Mouse (Mus musculus): ENCODE results near the gene Rrp1b. TPM values are rescaled to one million over a fixed set of nuclear protein-coding genes. Genes with fewer than 3 reads are reported as not detected.

The Rrp1b gene
- total and polyA plus RNA-seq, 3 experiments = 4.8 to 10.3 (median 7.9) TPM

DNA sequence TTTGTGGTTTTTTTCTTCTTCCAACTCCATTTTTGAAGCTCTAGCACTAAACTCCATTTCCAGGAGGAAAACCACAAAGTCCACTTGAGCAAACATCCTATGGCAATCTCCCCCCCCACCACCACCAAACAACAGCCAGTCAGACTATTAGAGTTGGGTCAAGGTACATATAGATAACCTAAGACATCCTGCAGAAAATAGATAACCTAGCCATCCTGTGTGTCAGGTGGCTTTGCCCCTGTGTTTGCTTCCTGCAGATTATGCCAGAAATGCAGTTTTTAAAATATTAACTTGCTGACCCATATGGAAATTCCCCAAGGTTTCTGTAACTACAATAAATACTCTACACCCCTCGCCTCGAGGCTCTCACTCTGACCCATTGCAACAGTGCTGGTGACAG lies 40.1 kb upstream of the Rrp1b start:
- no peaks in the 10 kb centered on the region for H3K27me3 ChIP-seq (ENCODE audit: control insufficient read depth, insufficient read depth, low read length)

DNA sequence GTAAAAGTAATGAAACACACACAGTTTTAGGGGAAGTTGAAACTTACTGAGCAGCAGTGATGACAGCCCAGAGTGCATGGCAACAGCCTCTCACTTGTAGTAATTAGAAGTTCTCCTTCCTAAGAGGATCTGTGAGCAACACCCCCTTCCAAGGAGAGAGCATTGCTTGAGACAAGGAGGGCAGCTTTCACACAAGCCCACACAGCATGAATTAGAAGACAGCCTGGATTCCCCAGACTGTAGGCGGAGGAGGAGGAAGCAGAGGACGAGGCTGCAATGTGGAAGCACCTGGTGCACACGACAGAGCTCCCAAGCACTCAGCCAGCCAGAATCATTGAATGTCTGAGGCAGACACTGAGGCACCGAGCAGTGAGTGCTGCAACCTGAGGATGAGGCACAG lies 39.6 kb upstream of the Rrp1b start:
- H3K36me3 ChIP-seq (ENCODE audit: control insufficient read depth, insufficient read depth, low read length) = no peaks in the 10 kb centered on the region
- WGBS = 68% methylated on average over 4 of the region's 4 CpGs
- no peaks in the 10 kb centered on the region for H3K27me3 ChIP-seq (ENCODE audit: control insufficient read depth, insufficient read depth, low read length)
- H3K27ac ChIP-seq = no peak overlapping the region
- no peak overlapping the region for H3K4me3 ChIP-seq
- intact Hi-C loops (cut with DNase I) = no loop called here
- DNase-seq = no peak
- H3K79me2 ChIP-seq (replicated peaks; ENCODE audit: control insufficient read depth, insufficient read depth, low read length) = no peaks in the 10 kb centered on the region
- H3K4me1 ChIP-seq (ENCODE audit: control insufficient read depth, insufficient read depth, low read length) = no peaks in the 10 kb centered on the region
- no peak for TF ChIP-seq CTCF (IDR thresholded peaks at IDR 0.05)
- no peak for TF ChIP-seq EP300 (IDR thresholded peaks at IDR 0.05; ENCODE audit: insufficient read depth, low read depth, low read length)
- no peak for TF ChIP-seq POLR2A (IDR thresholded peaks at IDR 0.05; ENCODE audit: insufficient read depth, low read depth, low read length)
- no peak overlapping the region for H3K9ac ChIP-seq (ENCODE audit: low read depth, low read length)

More for the DNA sequence above, 40.1 kb upstream of the Rrp1b start:
- 83% methylated on average over 2 of the region's 2 CpGs for WGBS
- Histone ChIP-seq H3K9ac (ENCODE audit: low read depth, low read length) (no peak overlapping the region), H3K27ac (no peak overlapping the region), H3K4me3 (no peak overlapping the region), H3K79me2 (replicated peaks; ENCODE audit: control insufficient read depth, insufficient read depth, low read length) (no peaks in the 10 kb centered on the region), H3K36me3 (ENCODE audit: control insufficient read depth, insufficient read depth, low read length) (no peaks in the 10 kb centered on the region), H3K4me1 (ENCODE audit: control insufficient read depth, insufficient read depth, low read length) (no peaks in the 10 kb centered on the region)
- DNase-seq = no peak
- TF ChIP-seq POLR2A (IDR thresholded peaks at IDR 0.05; ENCODE audit: insufficient read depth, low read depth, low read length) (no peak), CTCF (IDR thresholded peaks at IDR 0.05) (no peak), EP300 (IDR thresholded peaks at IDR 0.05; ENCODE audit: insufficient read depth, low read depth, low read length) (no peak)
- intact Hi-C loops (cut with DNase I) = no loop called here

DNA sequence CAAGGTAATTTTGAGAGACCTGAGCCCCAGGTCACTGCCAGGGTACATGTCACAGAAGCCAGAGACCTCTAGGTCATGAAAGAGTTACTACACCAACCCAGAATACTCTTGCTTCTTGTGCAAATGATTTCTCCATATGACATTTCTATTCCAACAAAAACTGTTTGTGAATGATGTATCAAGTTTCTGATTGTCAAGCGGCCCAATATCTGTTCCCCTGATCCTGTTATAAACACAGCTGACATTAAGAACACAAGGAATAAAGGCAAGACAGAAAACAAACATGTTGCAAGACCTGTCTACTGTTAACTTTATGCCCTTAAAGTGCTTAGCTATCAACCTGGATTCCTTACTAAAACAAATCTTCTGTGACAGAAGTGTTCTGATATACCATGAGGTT lies 37.5 kb upstream of the Rrp1b start:
- H3K27me3 ChIP-seq (ENCODE audit: control insufficient read depth, insufficient read depth, low read length) = no peaks in the 10 kb centered on the region
- no peak for DNase-seq
- WGBS = 74% methylated on average over 1 of the region's 1 CpGs
- H3K36me3 ChIP-seq (ENCODE audit: control insufficient read depth, insufficient read depth, low read length) = no peaks in the 10 kb centered on the region
- TF ChIP-seq POLR2A (IDR thresholded peaks at IDR 0.05; ENCODE audit: insufficient read depth, low read depth, low read length) = no peak
- no peak for TF ChIP-seq EP300 (IDR thresholded peaks at IDR 0.05; ENCODE audit: insufficient read depth, low read depth, low read length)
- TF ChIP-seq CTCF (IDR thresholded peaks at IDR 0.05) = no peak
- H3K4me3 ChIP-seq = no peak overlapping the region
- H3K79me2 ChIP-seq (replicated peaks; ENCODE audit: control insufficient read depth, insufficient read depth, low read length) = no peaks in the 10 kb centered on the region
- H3K4me1 ChIP-seq (ENCODE audit: control insufficient read depth, insufficient read depth, low read length) = no peaks in the 10 kb centered on the region
- intact Hi-C loops (cut with DNase I) = no loop called here
- H3K27ac ChIP-seq = no peak overlapping the region
- no peak overlapping the region for H3K9ac ChIP-seq (ENCODE audit: low read depth, low read length)

DNA sequence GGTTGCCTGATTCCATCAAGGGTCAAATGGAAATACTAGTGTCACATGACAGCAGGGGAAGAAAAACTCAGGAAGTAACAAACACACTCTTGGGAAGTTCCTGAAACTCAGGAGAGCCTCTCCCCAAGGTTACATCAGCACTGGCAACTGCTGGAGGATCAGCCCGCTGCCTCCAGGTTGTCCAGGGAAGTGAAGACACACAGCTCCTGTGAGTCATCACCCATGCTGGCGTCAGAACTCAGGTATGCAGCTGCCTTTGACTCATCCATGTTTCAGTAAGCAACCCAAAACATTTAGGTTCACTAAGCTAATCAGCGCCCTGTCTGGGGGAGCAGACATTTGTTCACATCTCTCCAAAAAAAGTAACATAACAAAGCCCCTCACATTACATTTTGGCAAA lies 32.6 kb upstream of the Rrp1b start:
- H3K79me2 ChIP-seq (replicated peaks; ENCODE audit: control insufficient read depth, insufficient read depth, low read length) = no peaks in the 10 kb centered on the region
- no peaks in the 10 kb centered on the region for H3K27me3 ChIP-seq (ENCODE audit: control insufficient read depth, insufficient read depth, low read length)
- H3K27ac ChIP-seq = no peak overlapping the region
- TF ChIP-seq POLR2A (IDR thresholded peaks at IDR 0.05; ENCODE audit: insufficient read depth, low read depth, low read length) = no peak
- TF ChIP-seq EP300 (IDR thresholded peaks at IDR 0.05; ENCODE audit: insufficient read depth, low read depth, low read length) = no peak
- no peak for TF ChIP-seq CTCF (IDR thresholded peaks at IDR 0.05)
- no peak for DNase-seq
- no peaks in the 10 kb centered on the region for H3K4me1 ChIP-seq (ENCODE audit: control insufficient read depth, insufficient read depth, low read length)
- H3K9ac ChIP-seq (ENCODE audit: low read depth, low read length) = no peak overlapping the region
- WGBS = 91% methylated on average over 3 of the region's 3 CpGs
- no peaks in the 10 kb centered on the region for H3K36me3 ChIP-seq (ENCODE audit: control insufficient read depth, insufficient read depth, low read length)
- H3K4me3 ChIP-seq = no peak overlapping the region
- intact Hi-C loops (cut with DNase I) = no loop called here

DNA sequence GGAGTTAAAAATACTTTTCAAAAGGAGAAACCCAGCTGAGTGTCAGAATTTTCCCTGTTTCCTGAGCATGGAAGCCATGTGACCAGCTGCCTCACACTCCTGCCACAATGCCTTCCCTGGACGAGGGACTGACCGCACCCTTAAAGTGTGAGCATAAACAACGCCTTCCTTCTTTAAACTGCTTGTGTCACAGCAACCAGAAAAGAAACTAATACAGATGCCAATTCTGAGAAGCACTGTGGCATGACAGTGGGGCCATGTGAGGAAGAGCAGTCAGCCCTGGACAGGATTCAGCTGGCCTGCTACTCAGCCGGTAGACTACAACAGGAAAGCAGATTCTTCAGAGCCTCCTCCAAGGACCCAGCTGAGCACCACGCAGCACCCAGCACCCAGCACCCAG lies 29.1 kb upstream of the Rrp1b start:
- Histone ChIP-seq H3K36me3 (ENCODE audit: control insufficient read depth, insufficient read depth, low read length) (no peaks in the 10 kb centered on the region), H3K4me1 (ENCODE audit: control insufficient read depth, insufficient read depth, low read length) (no peaks in the 10 kb centered on the region), H3K9ac (ENCODE audit: low read depth, low read length) (no peak overlapping the region), H3K27me3 (ENCODE audit: control insufficient read depth, insufficient read depth, low read length) (no peaks in the 10 kb centered on the region), H3K4me3 (no peak overlapping the region), H3K27ac (peak overlapping the region; percentile 58), H3K79me2 (replicated peaks; ENCODE audit: control insufficient read depth, insufficient read depth, low read length) (no peaks in the 10 kb centered on the region)
- TF ChIP-seq EP300 (IDR thresholded peaks at IDR 0.05; ENCODE audit: insufficient read depth, low read depth, low read length) = peak; percentile 74; the same call in 1 of the 2 replicates
- no peak for TF ChIP-seq POLR2A (IDR thresholded peaks at IDR 0.05; ENCODE audit: insufficient read depth, low read depth, low read length)
- no peak for TF ChIP-seq CTCF (IDR thresholded peaks at IDR 0.05)
- intact Hi-C loops (cut with DNase I) = loop anchor here (5.0 kb wide), 1 partner anchor 59 kb away; no protein-coding TSS in a partner anchor
- WGBS = 13% methylated on average over 5 of the region's 5 CpGs
- DNase-seq = peak in 1 of 2 experiments; percentile 58

DNA sequence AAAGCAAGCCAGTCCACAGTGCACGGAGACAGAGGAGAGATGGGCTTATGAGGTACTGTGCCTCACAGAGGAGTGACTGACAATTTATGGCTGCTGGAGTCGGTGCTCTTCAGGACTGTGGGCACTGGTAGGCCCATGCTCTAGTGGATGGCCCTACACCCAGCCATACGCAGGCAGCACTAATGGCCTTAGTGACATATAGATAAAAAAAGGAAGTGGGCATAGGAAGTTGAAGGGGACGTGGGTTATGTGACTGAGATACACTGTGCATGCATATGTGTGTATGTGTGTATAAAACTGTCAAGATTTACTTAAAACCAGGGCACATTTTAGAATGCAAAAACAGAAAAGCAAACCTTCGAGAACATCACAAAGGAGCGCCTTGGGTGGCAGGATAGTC lies 24.2 kb upstream of the Rrp1b start:
- 83% methylated on average over 6 of the region's 6 CpGs for WGBS
- Histone ChIP-seq H3K79me2 (replicated peaks; ENCODE audit: control insufficient read depth, insufficient read depth, low read length) (no peaks in the 10 kb centered on the region), H3K27me3 (ENCODE audit: control insufficient read depth, insufficient read depth, low read length) (no peaks in the 10 kb centered on the region), H3K27ac (no peak overlapping the region), H3K4me1 (ENCODE audit: control insufficient read depth, insufficient read depth, low read length) (peaks cover 4% of the 10 kb centered on the region), H3K4me3 (no peak overlapping the region), H3K36me3 (ENCODE audit: control insufficient read depth, insufficient read depth, low read length) (no peaks in the 10 kb centered on the region), H3K9ac (ENCODE audit: low read depth, low read length) (no peak overlapping the region)
- TF ChIP-seq CTCF (IDR thresholded peaks at IDR 0.05) (no peak), POLR2A (IDR thresholded peaks at IDR 0.05; ENCODE audit: insufficient read depth, low read depth, low read length) (no peak), EP300 (IDR thresholded peaks at IDR 0.05; ENCODE audit: insufficient read depth, low read depth, low read length) (no peak)
- intact Hi-C loops (cut with DNase I) = no loop called here
- no peak for DNase-seq
